Comparison of ENCODE assay signal across 24 mouse cellular contexts in genomic region chr7:25684659-25685058, GRCm38 (mm10). TPM values are rescaled to one million over a fixed set of nuclear protein-coding genes. Genes with fewer than 3 reads are reported as not detected.
DNase-seq lines count a peak whose midpoint lies in the region; ATAC-seq and TF ChIP-seq lines count a peak whose summit lies in the region.
"Had no signal": no experiment of that assay in that cellular context is flagged by ENCODE, and none has a peak within 500 bp of the region (broad histone marks: within the 10 kb centered on the region; RNA-seq: fewer than 3 reads in every experiment).

No protein-coding gene starts in this region.

- H3K9me3 ChIP-seq in liver, embryonic 11.5 days (ENCODE audit: control insufficient read depth, low read length): no peaks in the 10 kb centered on the region
- H3K9me3 ChIP-seq in MEL (replicated peaks; ENCODE audit: insufficient read depth, low read length): no peaks in the 10 kb centered on the region
- H3K9me3 ChIP-seq: forebrain, embryonic 13.5 days; heart, embryonic 15.5 days; hindbrain, embryonic 13.5 days had no signal

- no peak for TF ChIP-seq RAD21 in MEL (IDR thresholded peaks at IDR 0.05; ENCODE audit: low read depth, low read length)

- 86% methylated on average over 6 of the region's 6 CpGs for WGBS in liver, embryonic 11.5 days
- 91% methylated on average over 6 of the region's 6 CpGs for WGBS in macrophage (ENCODE audit: missing documents)

- no peak for TF ChIP-seq CTCF in MEL (IDR thresholded peaks at IDR 0.05 in 2 of 3, conservative IDR thresholded peaks at IDR 0.05 in 1 of 3; ENCODE audit: control insufficient read depth in 1 of 3, insufficient read depth in 1 of 3, low read depth in 2 of 3, low read length in 3 of 3, poor library complexity in 1 of 3, severe bottlenecking in 1 of 3)
- TF ChIP-seq CTCF in bone marrow macrophage, adult 2 months (IDR thresholded peaks at IDR 0.05; ENCODE audit: low read depth, low read length): no peak

- no peak for ATAC-seq in liver, embryonic 11.5 days (replicated peaks; ENCODE audit: low FRiP score)
- ATAC-seq: forebrain, embryonic 13.5 days; forebrain, postnatal 0 days; hindbrain, postnatal 0 days had no signal

- no peak for TF ChIP-seq POLR2A in MEL (IDR thresholded peaks at IDR 0.05; ENCODE audit: control insufficient read depth in 1 of 2, insufficient read depth in 1 of 2, low read depth in 1 of 2, low read length in 2 of 2, poor library complexity in 1 of 2)
- no peak for TF ChIP-seq POLR2A in bone marrow macrophage, adult 2 months (IDR thresholded peaks at IDR 0.05; ENCODE audit: borderline replicate concordance, low read depth, low read length)

- H3K4me3 ChIP-seq in liver, embryonic 11.5 days (ENCODE audit: low read depth, low read length): no peak overlapping the region
- H3K4me3 ChIP-seq in MEL (ENCODE audit: control insufficient read depth in 1 of 2, insufficient read depth in 1 of 2, low read depth in 2 of 2, low read length in 2 of 2) (no peak overlapping the region), macrophage (ENCODE audit: inconsistent target) (no peak overlapping the region)
- no peak overlapping the region for H3K4me3 ChIP-seq in bone marrow macrophage, adult 2 months (ENCODE audit: insufficient read depth, low read length)
- H3K4me3 ChIP-seq: forebrain, embryonic 13.5 days; heart, embryonic 15.5 days; hindbrain, embryonic 13.5 days had no signal

- H3K79me2 ChIP-seq in MEL (ENCODE audit: control insufficient read depth, insufficient read depth, low read length, poor library complexity) (peaks cover 63% of the 10 kb centered on the region), macrophage (ENCODE audit: inconsistent target) (peaks cover 48% of the 10 kb centered on the region)

- no peak for TF ChIP-seq EP300 in MEL (IDR thresholded peaks at IDR 0.05; ENCODE audit: low read depth in 1 of 2, low read length in 2 of 2)

- peaks cover 53% of the 10 kb centered on the region for H3K4me1 ChIP-seq in liver, embryonic 11.5 days (replicated peaks; ENCODE audit: control insufficient read depth, insufficient read depth, low read length)
- peaks cover 13 to 46% of the 10 kb centered on the region in 2 experiments for H3K4me1 ChIP-seq in MEL (ENCODE audit: control insufficient read depth in 1 of 2, insufficient read depth in 2 of 2, low read length in 2 of 2)
- H3K4me1 ChIP-seq in bone marrow macrophage, adult 2 months (ENCODE audit: control insufficient read depth, insufficient read depth, low read length): peaks cover 45% of the 10 kb centered on the region

- 0 out of 2 replicates have a peak, but pooled peaks cover 2% of the 10 kb centered on the region for H3K36me3 ChIP-seq in liver, embryonic 11.5 days (ENCODE audit: control insufficient read depth, insufficient read depth, low read length)
- H3K36me3 ChIP-seq in MEL (ENCODE audit: control insufficient read depth in 1 of 2, insufficient read depth in 2 of 2, low read length in 2 of 2): peaks cover 0 to 43% of the 10 kb centered on the region in 2 experiments; a peak in 2 of 4 replicates
- H3K36me3 ChIP-seq in macrophage (ENCODE audit: inconsistent target): no peaks in the 10 kb centered on the region
- H3K36me3 ChIP-seq: heart, embryonic 15.5 days had no signal

- H3K9ac ChIP-seq in liver, embryonic 11.5 days (ENCODE audit: low read depth, low read length): no peak overlapping the region; the same call in 1 of the 2 replicates
- 0 out of 2 replicates have a peak overlapping the region, but pooled peaks have one; percentile 5 for H3K9ac ChIP-seq in MEL (ENCODE audit: control insufficient read depth, low read depth, low read length, poor library complexity, severe bottlenecking)
- H3K9ac ChIP-seq: forebrain, embryonic 13.5 days; forebrain, postnatal 0 days; heart, embryonic 15.5 days; hindbrain, embryonic 13.5 days had no signal

- H3K4me2 ChIP-seq in liver, embryonic 11.5 days: no peak overlapping the region; the same call in 1 of the 2 replicates
- H3K4me2 ChIP-seq: forebrain, embryonic 13.5 days; heart, embryonic 11.5 days; heart, embryonic 15.5 days; hindbrain, embryonic 13.5 days had no signal

- no peak for DNase-seq in liver, embryonic 11.5 days (ENCODE audit: low spot score)
- DNase-seq in liver: no peak
- no peak for DNase-seq in MEL (ENCODE audit: low read depth, low spot score)
- DNase-seq in testis, postnatal 10 days (ENCODE audit: low spot score): no peak
- DNase-seq in left cerebral cortex, adult 9 months (ENCODE audit: low spot score in 2 of 2): no peak
- DNase-seq: adrenal gland, adult 2 months; adrenal gland, postnatal 25 days; cerebellum, adult 11 months; cerebellum, adult 8-10 months; cerebellum, postnatal 25 days; forebrain, postnatal 0 days; gastrocnemius, postnatal 36 days; heart, adult 18-20 months; heart, postnatal 14 days had no signal

- no peaks in the 10 kb centered on the region; the same call in 1 of the 2 replicates for H3K27me3 ChIP-seq in liver, embryonic 11.5 days (replicated peaks; ENCODE audit: control insufficient read depth, insufficient read depth, low read length)
- no peaks in the 10 kb centered on the region for H3K27me3 ChIP-seq in MEL (ENCODE audit: control insufficient read depth in 1 of 2, insufficient read depth in 2 of 2, low read length in 2 of 2)
- H3K27me3 ChIP-seq: CH12.LX had no signal

- H3K27ac ChIP-seq in liver, embryonic 11.5 days (ENCODE audit: low read depth, low read length): peak overlapping the region; percentile 92
- H3K27ac ChIP-seq in MEL (ENCODE audit: control insufficient read depth, low read depth, low read length) (peak overlapping the region; percentile 99), macrophage (peak overlapping the region; percentile 93)
- H3K27ac ChIP-seq in bone marrow macrophage, adult 2 months (ENCODE audit: insufficient read depth, low read depth, low read length): peak overlapping the region; percentile 93
- H3K27ac ChIP-seq: forebrain, embryonic 13.5 days; hindbrain, embryonic 13.5 days; hindbrain, postnatal 0 days had no signal

RNA-seq across cellular contexts. Expression of gene Tgfb1, which starts 2.1 kb away (rescaled TPM):
- 14.4 and 16.4 TPM in 2 replicates for polyA plus RNA-seq in liver, embryonic 11.5 days (2014; fragmentation: Nextera tagmentation; extraction: Ambion mirVana)
- 108 and 121 TPM in 2 replicates for total RNA-seq in MEL (2012; rRNA removed)
- polyA plus RNA-seq in MEL (2012; ENCODE audit: insufficient read depth in 1 of 2, insufficient read length in 2 of 2, low read depth in 1 of 2, low replicate concordance in 2 of 2, missing spikeins in 1 of 2) (100 to 1,000 TPM; 164 to 489 TPM), macrophage (2018) (329 to 471 TPM (median 343 TPM) in 3 replicates)
- 287 and 354 TPM in 2 replicates for polyA plus RNA-seq in bone marrow macrophage, adult 2 months (2012; ENCODE audit: insufficient read depth, insufficient read length, missing spikeins)
- 100 to 1,000 TPM; 119 to 524 (median 241) TPM for total RNA-seq in macrophage (2018; cell fraction: chromatin; rRNA removed)
- 100 to 1,000 TPM; 316 to 653 (median 465) TPM for total RNA-seq in macrophage (2018; cell fraction: cytosol; rRNA removed)
- total RNA-seq in macrophage (2018; cell fraction: nucleus; rRNA removed): 100 to 1,000 TPM; 187 to 584 (median 334) TPM

RNA-seq across cellular contexts. Expression of gene B9d2, which starts 4.1 kb away (rescaled TPM):
- 38.2 and 40.9 TPM in 2 replicates for polyA plus RNA-seq in liver, embryonic 11.5 days (2014; fragmentation: Nextera tagmentation; extraction: Ambion mirVana)
- 70.4 TPM in 2 replicates for total RNA-seq in MEL (2012; rRNA removed)
- 100 to 1,000 TPM in 1 of 2 experiments, not detected in 1; 108 TPM for polyA plus RNA-seq in MEL (2012; ENCODE audit: insufficient read depth in 1 of 2, insufficient read length in 2 of 2, low read depth in 1 of 2, low replicate concordance in 2 of 2, missing spikeins in 1 of 2)
- polyA plus RNA-seq in bone marrow macrophage, adult 2 months (2012; ENCODE audit: insufficient read depth, insufficient read length, missing spikeins): 18.3 and 19.2 TPM in 2 replicates
- total RNA-seq in macrophage (2018; cell fraction: chromatin; rRNA removed): 10 to 100 TPM in 19 of 26 experiments, 1 to 10 TPM in 7; 5.0 to 21.3 (median 11.6) TPM
- 10 to 100 TPM in 25 of 26 experiments, 1 to 10 TPM in 1; 9.7 to 17.8 (median 14.2) TPM for total RNA-seq in macrophage (2018; cell fraction: cytosol; rRNA removed)
- 10 to 100 TPM in 15 of 26 experiments, 1 to 10 TPM in 11; 4.5 to 20.0 (median 11.0) TPM for total RNA-seq in macrophage (2018; cell fraction: nucleus; rRNA removed)
- 6.8 to 17.7 TPM (median 9.7 TPM) in 3 replicates for polyA plus RNA-seq in macrophage (2018)

RNA-seq across cellular contexts. Expression of gene Tmem91, which starts 9.7 kb away (rescaled TPM):
- polyA plus RNA-seq in liver, embryonic 11.5 days (2014; fragmentation: Nextera tagmentation; extraction: Ambion mirVana): 2.5 and 3.3 TPM in 2 replicates
- total RNA-seq in MEL (2012; rRNA removed): 0.59 and 0.89 TPM in 2 replicates
- 1 to 10 TPM in 1 of 2 experiments, not detected in 1; 3.3 TPM for polyA plus RNA-seq in MEL (2012; ENCODE audit: insufficient read depth in 1 of 2, insufficient read length in 2 of 2, low read depth in 1 of 2, low replicate concordance in 2 of 2, missing spikeins in 1 of 2)
- 0.87 TPM in 1 of 2 replicates, not detected in the other for polyA plus RNA-seq in bone marrow macrophage, adult 2 months (2012; ENCODE audit: insufficient read depth, insufficient read length, missing spikeins)
- total RNA-seq in macrophage (2018; cell fraction: chromatin; rRNA removed): 1 to 10 TPM in 21 of 26 experiments, under 1 TPM in 3, not detected in 2; 0.51 to 5.9 (median 2.9) TPM
- 1 to 10 TPM in 10 of 26 experiments, under 1 TPM in 14, not detected in 2; 0.19 to 2.0 (median 0.92) TPM for total RNA-seq in macrophage (2018; cell fraction: cytosol; rRNA removed)
- total RNA-seq in macrophage (2018; cell fraction: nucleus; rRNA removed): 1 to 10 TPM in 18 of 26 experiments, under 1 TPM in 6, not detected in 2; 0.56 to 3.5 (median 1.9) TPM
- polyA plus RNA-seq in macrophage (2018): 0.25 to 0.59 TPM (median 0.32 TPM) in 3 replicates
- total RNA-seq: adrenal gland, postnatal 25 days; gastrocnemius, adult 8-10 months; gastrocnemius, postnatal 36 days; hematopoietic stem cell, adult 5-6 weeks had no signal

RNA-seq across cellular contexts. Expression of gene Exosc5, which starts 25.7 kb away (rescaled TPM):
- 125 and 139 TPM in 2 replicates for polyA plus RNA-seq in liver, embryonic 11.5 days (2014; fragmentation: Nextera tagmentation; extraction: Ambion mirVana)
- 106 and 109 TPM in 2 replicates for total RNA-seq in MEL (2012; rRNA removed)
- 100 to 1,000 TPM in 1 of 2 experiments, not detected in 1; 134 TPM for polyA plus RNA-seq in MEL (2012; ENCODE audit: insufficient read depth in 1 of 2, insufficient read length in 2 of 2, low read depth in 1 of 2, low replicate concordance in 2 of 2, missing spikeins in 1 of 2)
- 22.6 and 30.6 TPM in 2 replicates for polyA plus RNA-seq in bone marrow macrophage, adult 2 months (2012; ENCODE audit: insufficient read depth, insufficient read length, missing spikeins)
- total RNA-seq in macrophage (2018; cell fraction: chromatin; rRNA removed): 10 to 100 TPM in 16 of 26 experiments, 1 to 10 TPM in 9, under 1 TPM in 1; 0.49 to 33.8 (median 13.9) TPM
- total RNA-seq in macrophage (2018; cell fraction: cytosol; rRNA removed): 10 to 100 TPM; 16.3 to 28.0 (median 22.7) TPM
- 10 to 100 TPM in 19 of 26 experiments, 1 to 10 TPM in 7; 3.7 to 49.0 (median 13.1) TPM for total RNA-seq in macrophage (2018; cell fraction: nucleus; rRNA removed)
- 8.2 to 37.9 TPM (median 20.7 TPM) in 3 replicates for polyA plus RNA-seq in macrophage (2018)

RNA-seq across cellular contexts. Expression of gene Bckdha, which starts 25.9 kb away (rescaled TPM):
- 34.2 and 35.5 TPM in 2 replicates for polyA plus RNA-seq in liver, embryonic 11.5 days (2014; fragmentation: Nextera tagmentation; extraction: Ambion mirVana)
- 21.4 and 27.0 TPM in 2 replicates for total RNA-seq in MEL (2012; rRNA removed)
- polyA plus RNA-seq in MEL (2012; ENCODE audit: insufficient read depth in 1 of 2, insufficient read length in 2 of 2, low read depth in 1 of 2, low replicate concordance in 2 of 2, missing spikeins in 1 of 2) (10 to 100 TPM in 1 of 2 experiments, not detected in 1; 33.1 TPM), macrophage (2018) (16.8 to 34.2 TPM (median 16.9 TPM) in 3 replicates)
- 56.1 and 59.3 TPM in 2 replicates for polyA plus RNA-seq in bone marrow macrophage, adult 2 months (2012; ENCODE audit: insufficient read depth, insufficient read length, missing spikeins)
- 10 to 100 TPM in 4 of 26 experiments, 1 to 10 TPM in 22; 1.3 to 12.7 (median 6.6) TPM for total RNA-seq in macrophage (2018; cell fraction: chromatin; rRNA removed)
- 10 to 100 TPM; 16.5 to 35.3 (median 21.6) TPM for total RNA-seq in macrophage (2018; cell fraction: cytosol; rRNA removed)
- total RNA-seq in macrophage (2018; cell fraction: nucleus; rRNA removed): 10 to 100 TPM in 9 of 26 experiments, 1 to 10 TPM in 17; 3.0 to 14.6 (median 8.6) TPM
